ENCODE assay signal across 28 mouse cellular contexts in genomic region chr6:134259913-134260312, GRCm38 (mm10).
DNase-seq lines count a peak whose midpoint lies in the region; ATAC-seq and TF ChIP-seq lines count a peak whose summit lies in the region.
"Had no signal": no experiment of that assay in that cellular context is flagged by ENCODE, and none has a peak within 500 bp of the region (broad histone marks: within the 10 kb centered on the region; RNA-seq: fewer than 3 reads in every experiment).

No protein-coding gene starts in this region.

- 0 out of 2 replicates have a peak, but pooled peaks have one; percentile 10 for TF ChIP-seq CTCF in forebrain, postnatal 0 days (IDR thresholded peaks at IDR 0.05; ENCODE audit: low read depth)
- TF ChIP-seq CTCF in layer of hippocampus, adult 2 months (conservative IDR thresholded peaks at IDR 0.05), result peak; percentile 37
- peak; percentile 52; the same call in 1 of the 2 replicates for TF ChIP-seq CTCF in testis, adult 2 months (IDR thresholded peaks at IDR 0.05; ENCODE audit: control insufficient read depth, insufficient read depth, insufficient replicate concordance, low read depth, low read length)
- TF ChIP-seq CTCF in midbrain, postnatal 0 days (IDR thresholded peaks at IDR 0.05), result no peak; the same call in 1 of the 2 replicates

- H3K9me3 ChIP-seq in forebrain, postnatal 0 days (ENCODE audit: low read length), result no peaks in the 10 kb centered on the region
- peaks cover 3% of the 10 kb centered on the region; the same call in 1 of the 2 replicates for H3K9me3 ChIP-seq in forebrain, embryonic 14.5 days (replicated peaks; ENCODE audit: control insufficient read depth, low read length)
- no peaks in the 10 kb centered on the region for H3K9me3 ChIP-seq in midbrain, postnatal 0 days (ENCODE audit: low read length)

- H3K4me2 ChIP-seq in forebrain, postnatal 0 days (ENCODE audit: low read depth), result no peak overlapping the region
- H3K4me2 ChIP-seq in forebrain, embryonic 14.5 days (ENCODE audit: low read length), result no peak overlapping the region
- H3K4me2 ChIP-seq in midbrain, postnatal 0 days (ENCODE audit: low read depth, low read length, poor library complexity, severe bottlenecking), result no peak overlapping the region
- H3K4me2 ChIP-seq: embryonic facial prominence, embryonic 13.5 days; hindbrain, embryonic 12.5 days; liver, embryonic 13.5 days; lung, embryonic 14.5 days; midbrain, embryonic 11.5 days; neural tube, embryonic 12.5 days had no signal

- no peak for DNase-seq in forebrain, postnatal 0 days
- no peak for DNase-seq in forebrain, embryonic 14.5 days (ENCODE audit: low spot score)
- no peak for DNase-seq in layer of hippocampus, adult 2 months (ENCODE audit: low spot score in 2 of 2)
- DNase-seq in layer of hippocampus, adult 18-20 months (ENCODE audit: low spot score in 2 of 2), result no peak
- DNase-seq in testis, postnatal 10 days (ENCODE audit: low spot score), result no peak
- no peak for DNase-seq in midbrain, postnatal 0 days (ENCODE audit: low spot score)
- DNase-seq in thymus, adult 18-20 months, result no peak
- DNase-seq: adrenal gland, postnatal 10 days; cerebellum, adult 11 months; cerebellum, adult 9-10 months; kidney, postnatal 36 days; liver, embryonic 13.5 days; lung, embryonic 14.5 days; lung, postnatal 36 days; right cerebral cortex, adult 18-20 months; spleen, adult 18-20 months had no signal

- H3K9ac ChIP-seq in forebrain, postnatal 0 days, result no peak overlapping the region
- H3K9ac ChIP-seq in forebrain, embryonic 14.5 days (ENCODE audit: low read length), result no peak overlapping the region
- H3K9ac ChIP-seq in midbrain, postnatal 0 days (replicated peaks; ENCODE audit: low read length, poor library complexity, severe bottlenecking), result no peak overlapping the region
- H3K9ac ChIP-seq: embryonic facial prominence, embryonic 13.5 days; hindbrain, embryonic 12.5 days; liver, embryonic 13.5 days; lung, embryonic 14.5 days; neural tube, embryonic 12.5 days had no signal

- no peak for TF ChIP-seq POLR2A in testis, adult 2 months (IDR thresholded peaks at IDR 0.05; ENCODE audit: control insufficient read depth, low read depth, low read length)

- H3K36me3 ChIP-seq in forebrain, postnatal 0 days (ENCODE audit: insufficient read depth), result 0 out of 2 replicates have a peak, but pooled peaks cover 8% of the 10 kb centered on the region
- no peaks in the 10 kb centered on the region for H3K36me3 ChIP-seq in forebrain, embryonic 14.5 days (ENCODE audit: control insufficient read depth, insufficient read depth, low read length)
- no peaks in the 10 kb centered on the region for H3K36me3 ChIP-seq in testis, adult 2 months (ENCODE audit: control insufficient read depth, insufficient read depth, low read length)
- peaks cover 5% of the 10 kb centered on the region for H3K36me3 ChIP-seq in midbrain, postnatal 0 days (ENCODE audit: insufficient read depth, low read length)

- no peak for ATAC-seq in forebrain, postnatal 0 days
- ATAC-seq in forebrain, embryonic 14.5 days, result no peak
- no peak for ATAC-seq in midbrain, postnatal 0 days (ENCODE audit: low FRiP score)
- ATAC-seq: forebrain, embryonic 16.5 days; hindbrain, postnatal 0 days; intestine, embryonic 16.5 days; midbrain, embryonic 16.5 days had no signal

- no peaks in the 10 kb centered on the region for H3K4me1 ChIP-seq in forebrain, postnatal 0 days (ENCODE audit: insufficient read depth)
- H3K4me1 ChIP-seq in forebrain, embryonic 14.5 days (ENCODE audit: control insufficient read depth, insufficient read depth, low read length), result no peaks in the 10 kb centered on the region
- H3K4me1 ChIP-seq in testis, adult 2 months (ENCODE audit: control insufficient read depth, insufficient read depth, low read length), result no peaks in the 10 kb centered on the region
- 0 out of 2 replicates have a peak, but pooled peaks cover 3% of the 10 kb centered on the region for H3K4me1 ChIP-seq in midbrain, postnatal 0 days (ENCODE audit: insufficient read depth, low read length)
- H3K4me1 ChIP-seq: embryonic facial prominence, embryonic 13.5 days; forebrain, embryonic 10.5 days; hindbrain, embryonic 12.5 days; neural tube, embryonic 12.5 days had no signal

- H3K27ac ChIP-seq in forebrain, postnatal 0 days (ENCODE audit: low read depth, low read length), result no peak overlapping the region
- no peak overlapping the region for H3K27ac ChIP-seq in forebrain, embryonic 14.5 days (ENCODE audit: low read depth, low read length)
- H3K27ac ChIP-seq in layer of hippocampus, adult 2 months, result no peak overlapping the region
- no peak overlapping the region for H3K27ac ChIP-seq in testis, adult 2 months (ENCODE audit: control insufficient read depth, insufficient read depth, low read depth, low read length)
- H3K27ac ChIP-seq in midbrain, postnatal 0 days (ENCODE audit: low read depth, low read length), result no peak overlapping the region
- H3K27ac ChIP-seq: embryonic facial prominence, embryonic 13.5 days; forebrain, embryonic 10.5 days; hindbrain, embryonic 12.5 days; hindbrain, postnatal 0 days; liver, embryonic 13.5 days; neural tube, embryonic 12.5 days had no signal

- WGBS in forebrain, postnatal 0 days, result 94% methylated on average over 8 of the region's 8 CpGs
- 91% methylated on average over 8 of the region's 8 CpGs for WGBS in forebrain, embryonic 14.5 days
- WGBS in midbrain, postnatal 0 days, result 95% methylated on average over 8 of the region's 8 CpGs

- no peaks in the 10 kb centered on the region for H3K27me3 ChIP-seq in forebrain, postnatal 0 days (ENCODE audit: insufficient read depth, low read length)
- no peaks in the 10 kb centered on the region for H3K27me3 ChIP-seq in forebrain, embryonic 14.5 days (replicated peaks; ENCODE audit: control insufficient read depth, insufficient read depth, low read length)
- H3K27me3 ChIP-seq in testis, adult 2 months (ENCODE audit: control insufficient read depth, insufficient read depth, low read length), result no peaks in the 10 kb centered on the region
- no peaks in the 10 kb centered on the region for H3K27me3 ChIP-seq in midbrain, postnatal 0 days (ENCODE audit: insufficient read depth, low read length)
- H3K27me3 ChIP-seq: CH12.LX; embryonic facial prominence, embryonic 13.5 days; hindbrain, embryonic 12.5 days; liver, embryonic 13.5 days; neural tube, embryonic 12.5 days had no signal

- H3K4me3 ChIP-seq in forebrain, postnatal 0 days (ENCODE audit: low read depth, low read length), result no peak overlapping the region
- no peak overlapping the region for H3K4me3 ChIP-seq in forebrain, embryonic 14.5 days (ENCODE audit: low read depth, low read length)
- H3K4me3 ChIP-seq in layer of hippocampus, adult 2 months, result no peak overlapping the region
- no peak overlapping the region for H3K4me3 ChIP-seq in testis, adult 2 months (ENCODE audit: control insufficient read depth, low read depth, low read length)
- H3K4me3 ChIP-seq in midbrain, postnatal 0 days (ENCODE audit: low read depth, low read length), result no peak overlapping the region
- H3K4me3 ChIP-seq: embryonic facial prominence, embryonic 13.5 days; forebrain, embryonic 10.5 days; hindbrain, embryonic 12.5 days; liver, embryonic 13.5 days; myocyte; neural tube, embryonic 12.5 days had no signal
